Mouse (Mus musculus): ENCODE measurements at regions not wholly inside any gene's neighbourhood (a gene's known extent, or its start where the extent isn't known, plus 50 kb on each side); places are given as distances from the start of the nearest gene placed in this dataset.

- H3K36me3 ChIP-seq (ENCODE audit: control insufficient read depth, insufficient read depth, low read length) = no peaks in the 10 kb centered on the region
- H3K4me1 ChIP-seq (ENCODE audit: control insufficient read depth, insufficient read depth, insufficient read length, low read length) = no peaks in the 10 kb centered on the region
- H3K27ac ChIP-seq (ENCODE audit: insufficient read depth, low read depth, low read length) = no peak overlapping the region
- no peaks in the 10 kb centered on the region for H3K27me3 ChIP-seq (ENCODE audit: control insufficient read depth, insufficient read depth, low read length)
- no peak overlapping the region for H3K4me3 ChIP-seq (ENCODE audit: low read depth, low read length)
- TF ChIP-seq CTCF (IDR thresholded peaks at IDR 0.05; ENCODE audit: extremely low read depth, insufficient read length, insufficient replicate concordance, low read depth, low read length) (no peak), POLR2A (IDR thresholded peaks at IDR 0.05; ENCODE audit: low read depth, low read length) (no peak)
- 64% methylated on average over 16 of the region's 16 CpGs for WGBS
Observed at GRCm38 (mm10) chr5:101496924-101497697, 167.7 kb downstream of the Nkx6-1 start.

- WGBS = 90% methylated on average over 9 of the region's 9 CpGs
- H3K27me3 ChIP-seq (ENCODE audit: control insufficient read depth, insufficient read depth, low read length) = no peaks in the 10 kb centered on the region
- TF ChIP-seq CTCF (IDR thresholded peaks at IDR 0.05; ENCODE audit: extremely low read depth, insufficient read length, insufficient replicate concordance, low read depth, low read length) = no peak
- TF ChIP-seq POLR2A (IDR thresholded peaks at IDR 0.05; ENCODE audit: low read depth, low read length) = no peak
- no peaks in the 10 kb centered on the region for H3K4me1 ChIP-seq (ENCODE audit: control insufficient read depth, insufficient read depth, insufficient read length, low read length)
- H3K4me3 ChIP-seq (ENCODE audit: low read depth, low read length) = no peak overlapping the region
- H3K36me3 ChIP-seq (ENCODE audit: control insufficient read depth, insufficient read depth, low read length) = no peaks in the 10 kb centered on the region
- H3K27ac ChIP-seq (ENCODE audit: insufficient read depth, low read depth, low read length) = no peak overlapping the region
Observed at GRCm38 (mm10) chr5:101496161-101496560, 168.6 kb downstream of the Nkx6-1 start.

- WGBS = 50% methylated on average over 10 of the region's 10 CpGs
- Histone ChIP-seq H3K36me3 (ENCODE audit: control insufficient read depth, insufficient read depth, low read length) (no peaks in the 10 kb centered on the region), H3K4me1 (ENCODE audit: control insufficient read depth, insufficient read depth, insufficient read length, low read length) (no peaks in the 10 kb centered on the region), H3K4me3 (ENCODE audit: low read depth, low read length) (no peak overlapping the region), H3K27ac (ENCODE audit: insufficient read depth, low read depth, low read length) (no peak overlapping the region), H3K27me3 (ENCODE audit: control insufficient read depth, insufficient read depth, low read length) (no peaks in the 10 kb centered on the region)
- TF ChIP-seq CTCF (IDR thresholded peaks at IDR 0.05; ENCODE audit: extremely low read depth, insufficient read length, insufficient replicate concordance, low read depth, low read length) (no peak), POLR2A (IDR thresholded peaks at IDR 0.05; ENCODE audit: low read depth, low read length) (no peak)
Observed at GRCm38 (mm10) chr5:101445792-101446191, 219.0 kb downstream of the Nkx6-1 start.

GRCm38 (mm10) chr5:101441782-101442181 lies 223.0 kb downstream of the Nkx6-1 start:
- Histone ChIP-seq H3K27me3 (ENCODE audit: control insufficient read depth, insufficient read depth, low read length) (no peaks in the 10 kb centered on the region), H3K36me3 (ENCODE audit: control insufficient read depth, insufficient read depth, low read length) (no peaks in the 10 kb centered on the region), H3K4me3 (ENCODE audit: low read depth, low read length) (no peak overlapping the region), H3K27ac (ENCODE audit: insufficient read depth, low read depth, low read length) (no peak overlapping the region), H3K4me1 (ENCODE audit: control insufficient read depth, insufficient read depth, insufficient read length, low read length) (no peaks in the 10 kb centered on the region)
- 39% methylated on average over 1 of the region's 1 CpGs for WGBS
- TF ChIP-seq POLR2A (IDR thresholded peaks at IDR 0.05; ENCODE audit: low read depth, low read length) (no peak), CTCF (IDR thresholded peaks at IDR 0.05; ENCODE audit: extremely low read depth, insufficient read length, insufficient replicate concordance, low read depth, low read length) (no peak)

- Histone ChIP-seq H3K4me1 (ENCODE audit: control insufficient read depth, insufficient read depth, insufficient read length, low read length) (no peaks in the 10 kb centered on the region), H3K27me3 (ENCODE audit: control insufficient read depth, insufficient read depth, low read length) (no peaks in the 10 kb centered on the region), H3K27ac (ENCODE audit: insufficient read depth, low read depth, low read length) (no peak overlapping the region), H3K4me3 (ENCODE audit: low read depth, low read length) (no peak overlapping the region), H3K36me3 (ENCODE audit: control insufficient read depth, insufficient read depth, low read length) (no peaks in the 10 kb centered on the region)
- TF ChIP-seq POLR2A (IDR thresholded peaks at IDR 0.05; ENCODE audit: low read depth, low read length) = no peak
- TF ChIP-seq CTCF (IDR thresholded peaks at IDR 0.05; ENCODE audit: extremely low read depth, insufficient read length, insufficient replicate concordance, low read depth, low read length) = no peak
- WGBS = 77% methylated on average over 14 of the region's 14 CpGs
Observed at GRCm38 (mm10) chr5:101437666-101438299, 227.0 kb downstream of the Nkx6-1 start.

GRCm38 (mm10) chr5:101426067-101426771 lies 238.6 kb downstream of the Nkx6-1 start:
- Histone ChIP-seq H3K4me3 (ENCODE audit: low read depth, low read length) (no peak overlapping the region), H3K36me3 (ENCODE audit: control insufficient read depth, insufficient read depth, low read length) (no peaks in the 10 kb centered on the region), H3K4me1 (ENCODE audit: control insufficient read depth, insufficient read depth, insufficient read length, low read length) (no peaks in the 10 kb centered on the region), H3K27me3 (ENCODE audit: control insufficient read depth, insufficient read depth, low read length) (no peaks in the 10 kb centered on the region), H3K27ac (ENCODE audit: insufficient read depth, low read depth, low read length) (no peak overlapping the region)
- TF ChIP-seq POLR2A (IDR thresholded peaks at IDR 0.05; ENCODE audit: low read depth, low read length) (no peak), CTCF (IDR thresholded peaks at IDR 0.05; ENCODE audit: extremely low read depth, insufficient read length, insufficient replicate concordance, low read depth, low read length) (no peak)
- WGBS = 43% methylated on average over 13 of the region's 13 CpGs

- no peak overlapping the region for H3K27ac ChIP-seq (ENCODE audit: insufficient read depth, low read depth, low read length)
- no peak overlapping the region for H3K4me3 ChIP-seq (ENCODE audit: low read depth, low read length)
- H3K27me3 ChIP-seq (ENCODE audit: control insufficient read depth, insufficient read depth, low read length) = no peaks in the 10 kb centered on the region
- WGBS = 43% methylated on average over 5 of the region's 5 CpGs
- no peaks in the 10 kb centered on the region for H3K4me1 ChIP-seq (ENCODE audit: control insufficient read depth, insufficient read depth, insufficient read length, low read length)
- no peak for TF ChIP-seq CTCF (IDR thresholded peaks at IDR 0.05; ENCODE audit: extremely low read depth, insufficient read length, insufficient replicate concordance, low read depth, low read length)
- TF ChIP-seq POLR2A (IDR thresholded peaks at IDR 0.05; ENCODE audit: low read depth, low read length) = no peak
- no peaks in the 10 kb centered on the region for H3K36me3 ChIP-seq (ENCODE audit: control insufficient read depth, insufficient read depth, low read length)
Observed at GRCm38 (mm10) chr5:101384316-101384715, 280.5 kb downstream of the Nkx6-1 start.
